ENCODE assay signal across 11 mouse cellular contexts in the genomic region with DNA sequence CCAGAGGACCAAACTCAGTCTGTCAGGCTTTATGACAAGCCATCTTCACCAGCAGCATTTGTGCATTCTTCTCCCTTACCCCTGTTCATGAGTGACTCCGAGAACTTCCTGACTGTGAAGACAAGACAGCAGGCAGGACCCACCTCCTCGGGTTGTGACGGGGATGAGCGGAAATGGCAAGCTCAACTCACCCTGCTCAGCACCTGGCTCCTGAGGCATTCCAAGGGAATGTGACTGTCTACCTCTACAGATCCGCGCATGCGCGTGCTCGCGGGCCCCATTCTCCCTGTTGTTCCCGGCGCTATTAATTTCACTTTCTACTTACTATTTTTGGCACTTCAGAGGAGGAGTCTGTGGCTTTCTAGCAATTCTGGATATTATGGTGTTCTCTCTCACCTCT. TPM values are rescaled to one million over a fixed set of nuclear protein-coding genes. Genes with fewer than 3 reads are reported as not detected.
DNase-seq lines count a peak whose midpoint lies in the region; ATAC-seq lines count a peak whose summit lies in the region.
"Had no signal": no experiment of that assay in that cellular context is flagged by ENCODE, and none has a peak within 500 bp of the region (broad histone marks: within the 10 kb centered on the region; RNA-seq: fewer than 3 reads in every experiment).

No protein-coding gene starts in this region.

- H3K9ac ChIP-seq in intestine, embryonic 15.5 days, result no peak overlapping the region
- no peak overlapping the region for H3K9ac ChIP-seq in intestine, embryonic 16.5 days (ENCODE audit: low read depth, low read length)
- H3K9ac ChIP-seq in limb, embryonic 13.5 days, result no peak overlapping the region
- H3K9ac ChIP-seq in midbrain, embryonic 11.5 days (ENCODE audit: low read length), result no peak overlapping the region
- H3K9ac ChIP-seq: embryonic facial prominence, embryonic 12.5 days; hindbrain, embryonic 15.5 days had no signal

- no peak overlapping the region for H3K4me3 ChIP-seq in intestine, embryonic 15.5 days (replicated peaks)
- H3K4me3 ChIP-seq in intestine, embryonic 16.5 days (ENCODE audit: low read length), result no peak overlapping the region
- H3K4me3 ChIP-seq in limb, embryonic 13.5 days, result no peak overlapping the region
- no peak overlapping the region for H3K4me3 ChIP-seq in midbrain, embryonic 11.5 days (ENCODE audit: low read depth, low read length)
- H3K4me3 ChIP-seq: embryonic facial prominence, embryonic 12.5 days; hindbrain, embryonic 15.5 days had no signal

- H3K36me3 ChIP-seq in intestine, embryonic 15.5 days, result no peaks in the 10 kb centered on the region
- H3K36me3 ChIP-seq in intestine, embryonic 16.5 days (ENCODE audit: control insufficient read depth, insufficient read depth, low read length), result no peaks in the 10 kb centered on the region
- H3K36me3 ChIP-seq in limb, embryonic 13.5 days, result no peaks in the 10 kb centered on the region
- no peaks in the 10 kb centered on the region for H3K36me3 ChIP-seq in midbrain, embryonic 11.5 days (ENCODE audit: control insufficient read depth, insufficient read depth, low read length)
- H3K36me3 ChIP-seq: embryonic facial prominence, embryonic 12.5 days; hindbrain, embryonic 15.5 days had no signal

- 75% methylated on average over 12 of the region's 12 CpGs for WGBS in intestine, embryonic 15.5 days
- WGBS in intestine, embryonic 16.5 days, result 67% methylated on average over 12 of the region's 12 CpGs
- 70% methylated on average over 12 of the region's 12 CpGs for WGBS in limb, embryonic 13.5 days
- WGBS in midbrain, embryonic 11.5 days, result 80% methylated on average over 12 of the region's 12 CpGs

- H3K4me1 ChIP-seq in intestine, embryonic 15.5 days (replicated peaks), result no peaks in the 10 kb centered on the region
- no peaks in the 10 kb centered on the region; the same call in 1 of the 2 replicates for H3K4me1 ChIP-seq in intestine, embryonic 16.5 days (ENCODE audit: control insufficient read depth, insufficient read depth, low read length)
- peaks cover 9% of the 10 kb centered on the region; the same call in 1 of the 2 replicates for H3K4me1 ChIP-seq in limb, embryonic 13.5 days
- no peaks in the 10 kb centered on the region for H3K4me1 ChIP-seq in midbrain, embryonic 11.5 days (ENCODE audit: control insufficient read depth, insufficient read depth, low read length)
- H3K4me1 ChIP-seq: hindbrain, embryonic 15.5 days had no signal

- no peaks in the 10 kb centered on the region for H3K27me3 ChIP-seq in intestine, embryonic 15.5 days (replicated peaks)
- no peaks in the 10 kb centered on the region for H3K27me3 ChIP-seq in intestine, embryonic 16.5 days (replicated peaks; ENCODE audit: control insufficient read depth, insufficient read depth, low read length)
- H3K27me3 ChIP-seq in limb, embryonic 13.5 days, result peaks cover 4% of the 10 kb centered on the region; the same call in 1 of the 2 replicates
- no peaks in the 10 kb centered on the region for H3K27me3 ChIP-seq in midbrain, embryonic 11.5 days (ENCODE audit: control insufficient read depth, insufficient read depth, low read length)
- H3K27me3 ChIP-seq: embryonic facial prominence, embryonic 12.5 days; hindbrain, embryonic 15.5 days had no signal

- no peaks in the 10 kb centered on the region for H3K9me3 ChIP-seq in intestine, embryonic 15.5 days
- H3K9me3 ChIP-seq in intestine, embryonic 16.5 days (ENCODE audit: control insufficient read depth, low read length), result no peaks in the 10 kb centered on the region
- no peaks in the 10 kb centered on the region for H3K9me3 ChIP-seq in limb, embryonic 13.5 days
- no peaks in the 10 kb centered on the region for H3K9me3 ChIP-seq in midbrain, embryonic 11.5 days (ENCODE audit: control insufficient read depth, low read length)
- H3K9me3 ChIP-seq: embryonic facial prominence, embryonic 12.5 days; hindbrain, embryonic 15.5 days had no signal

- H3K4me2 ChIP-seq in intestine, embryonic 15.5 days (replicated peaks), result 0 out of 2 replicates have a peak overlapping the region, but pooled peaks have one; percentile 11
- no peak overlapping the region for H3K4me2 ChIP-seq in intestine, embryonic 16.5 days (ENCODE audit: low read depth, low read length)
- peak overlapping the region; percentile 9 for H3K4me2 ChIP-seq in limb, embryonic 13.5 days (replicated peaks)
- H3K4me2 ChIP-seq in midbrain, embryonic 11.5 days, result no peak overlapping the region
- H3K4me2 ChIP-seq: embryonic facial prominence, embryonic 12.5 days; hindbrain, embryonic 15.5 days had no signal

- no peak for ATAC-seq in intestine, embryonic 15.5 days
- ATAC-seq in intestine, embryonic 16.5 days, result no peak
- ATAC-seq in limb, embryonic 13.5 days (ENCODE audit: low FRiP score, low read depth), result peak; percentile 20; the same call in 1 of the 2 replicates
- ATAC-seq in midbrain, embryonic 11.5 days (ENCODE audit: low FRiP score), result no peak

- peak; percentile 63 for DNase-seq in CD4-positive, CD25-positive, alpha-beta regulatory T cell, adult 2 months (ENCODE audit: low read depth, low spot score)
- DNase-seq in ZHBTc4 (ENCODE audit: low read depth, low spot score), result peak; percentile 66
- no peak for DNase-seq in left cerebral cortex, adult 18-20 months (ENCODE audit: low spot score in 2 of 2)
- no peak for DNase-seq in MN1 (ENCODE audit: low spot score)
- no peak for DNase-seq in midbrain, embryonic 11.5 days (ENCODE audit: low spot score, missing footprints)
- DNase-seq: spleen, adult 18-20 months had no signal

- no peak overlapping the region for H3K27ac ChIP-seq in intestine, embryonic 15.5 days
- H3K27ac ChIP-seq in intestine, embryonic 16.5 days (ENCODE audit: low read length), result no peak overlapping the region
- H3K27ac ChIP-seq in limb, embryonic 13.5 days, result no peak overlapping the region
- H3K27ac ChIP-seq in midbrain, embryonic 11.5 days (ENCODE audit: low read depth, low read length), result no peak overlapping the region
- H3K27ac ChIP-seq: embryonic facial prominence, embryonic 12.5 days; hindbrain, embryonic 15.5 days had no signal

RNA-seq across cellular contexts. Expression of gene Zbtb9, which starts 27.0 kb away (rescaled TPM):
- polyA plus RNA-seq in intestine, embryonic 15.5 days (2015; fragmentation: Nextera tagmentation; extraction: Ambion mirVana), result 14.0 and 14.2 TPM in 2 replicates
- 13.8 and 14.8 TPM in 2 replicates for polyA plus RNA-seq in intestine, embryonic 16.5 days (2015; fragmentation: Nextera tagmentation; extraction: Ambion mirVana)
- 15.5 and 16.7 TPM in 2 replicates for polyA plus RNA-seq in limb, embryonic 13.5 days (2015; fragmentation: Nextera tagmentation; extraction: Ambion mirVana)
- 10 to 100 TPM; 16.2 to 16.4 TPM for total RNA-seq in left cerebral cortex, adult 18-20 months (2021)
- 13.4 and 13.6 TPM in 2 replicates for polyA plus RNA-seq in midbrain, embryonic 11.5 days (2014; fragmentation: Nextera tagmentation; extraction: Ambion mirVana)

RNA-seq across cellular contexts. Expression of gene Bak1, which starts 28.8 kb away (rescaled TPM):
- 7.3 and 8.1 TPM in 2 replicates for polyA plus RNA-seq in intestine, embryonic 15.5 days (2015; fragmentation: Nextera tagmentation; extraction: Ambion mirVana)
- polyA plus RNA-seq in intestine, embryonic 16.5 days (2015; fragmentation: Nextera tagmentation; extraction: Ambion mirVana), result 8.5 and 10.3 TPM in 2 replicates
- 4.6 and 4.7 TPM in 2 replicates for polyA plus RNA-seq in limb, embryonic 13.5 days (2015; fragmentation: Nextera tagmentation; extraction: Ambion mirVana)
- total RNA-seq in left cerebral cortex, adult 18-20 months (2021), result 10 to 100 TPM; 12.0 to 13.0 TPM
- 8.0 and 8.9 TPM in 2 replicates for polyA plus RNA-seq in midbrain, embryonic 11.5 days (2014; fragmentation: Nextera tagmentation; extraction: Ambion mirVana)

RNA-seq across cellular contexts. Expression of gene Itpr3, which starts 57.1 kb away (rescaled TPM):
- polyA plus RNA-seq in intestine, embryonic 15.5 days (2015; fragmentation: Nextera tagmentation; extraction: Ambion mirVana), result 13.0 and 14.5 TPM in 2 replicates
- polyA plus RNA-seq in intestine, embryonic 16.5 days (2015; fragmentation: Nextera tagmentation; extraction: Ambion mirVana), result 12.1 and 16.5 TPM in 2 replicates
- polyA plus RNA-seq in limb, embryonic 13.5 days (2015; fragmentation: Nextera tagmentation; extraction: Ambion mirVana), result 3.1 and 3.3 TPM in 2 replicates
- total RNA-seq in left cerebral cortex, adult 18-20 months (2021), result 1 to 10 TPM; 2.8 to 3.0 TPM
- polyA plus RNA-seq in midbrain, embryonic 11.5 days (2014; fragmentation: Nextera tagmentation; extraction: Ambion mirVana), result 0.59 and 0.72 TPM in 2 replicates

RNA-seq across cellular contexts. Expression of gene Syngap1, which starts 58.9 kb away (rescaled TPM):
- polyA plus RNA-seq in intestine, embryonic 15.5 days (2015; fragmentation: Nextera tagmentation; extraction: Ambion mirVana), result 1.2 and 1.6 TPM in 2 replicates
- polyA plus RNA-seq in intestine, embryonic 16.5 days (2015; fragmentation: Nextera tagmentation; extraction: Ambion mirVana), result 0.66 and 1.1 TPM in 2 replicates
- polyA plus RNA-seq in limb, embryonic 13.5 days (2015; fragmentation: Nextera tagmentation; extraction: Ambion mirVana), result 3.6 and 4.4 TPM in 2 replicates
- total RNA-seq in left cerebral cortex, adult 18-20 months (2021), result 100 to 1,000 TPM; 348 to 362 TPM
- polyA plus RNA-seq in midbrain, embryonic 11.5 days (2014; fragmentation: Nextera tagmentation; extraction: Ambion mirVana), result 1.8 and 2.3 TPM in 2 replicates

Comparison
In these comparisons a context has a peak if more than half of its experiments do, and no peak if none do; other contexts are left out.
1. H3K4me2 ChIP-seq: peak in intestine, embryonic 15.5 days (single experiment) and limb, embryonic 13.5 days (single experiment); none in intestine, embryonic 16.5 days (single experiment) and midbrain, embryonic 11.5 days (single experiment).
2. DNase-seq: peak in CD4-positive, CD25-positive, alpha-beta regulatory T cell, adult 2 months (single experiment) and ZHBTc4 (single experiment); none in left cerebral cortex, adult 18-20 months (0 of 2), MN1 (single experiment) and midbrain, embryonic 11.5 days (single experiment).